Mouse (Mus musculus) intestine, embryonic 15.5 days (tissue): Measurements from ENCODE around the gene Nmral1. TPM values are rescaled to one million over a fixed set of nuclear protein-coding genes. Genes with fewer than 3 reads are reported as not detected.

Experiments used
- ATAC-seq: fragments of 200-750 bp; cut with Nextera tagmentation; 2 replicates; pipeline ENCODE4 v1.8.0; 2017; ENCODE audit warnings: moderate TSS enrichment, moderate library complexity
- H3K27ac ChIP-seq: fragments of 300-500 bp; sonication (generic); 2 replicates; pipeline ENCODE4 v1.5.1; 2015; ENCODE audit warnings: mild to moderate bottlenecking, inconsistent platforms
- H3K27me3 ChIP-seq: fragments of 300-500 bp; sonication (generic); replicated peaks from 2 replicates; pipeline ENCODE4 v1.6.1; 2015; ENCODE audit warnings: inconsistent platforms
- H3K36me3 ChIP-seq: fragments of 300-500 bp; sonication (generic); 2 replicates; pipeline ENCODE4 v1.6.1; 2015; ENCODE audit warnings: inconsistent platforms
- H3K4me1 ChIP-seq: fragments of 300-500 bp; sonication (generic); replicated peaks from 2 replicates; pipeline ENCODE4 v1.6.1; 2015; ENCODE audit warnings: inconsistent platforms
- H3K4me2 ChIP-seq: fragments of 300-500 bp; sonication (generic); replicated peaks from 2 replicates; pipeline ENCODE4 v1.6.1; 2015; ENCODE audit warnings: mild to moderate bottlenecking, inconsistent platforms
- H3K4me3 ChIP-seq: fragments of 300-500 bp; sonication (generic); replicated peaks from 2 replicates; pipeline ENCODE4 v1.5.1; 2015; ENCODE audit warnings: inconsistent platforms
- H3K9ac ChIP-seq: fragments of 300-500 bp; sonication (generic); 2 replicates; pipeline ENCODE4 v1.6.1; 2015; ENCODE audit warnings: inconsistent platforms
- H3K9me3 ChIP-seq: fragments of 300-500 bp; sonication (generic); 2 replicates; pipeline ENCODE4 v1.6.1; 2016; ENCODE audit warnings: inconsistent platforms
- WGBS: fragments of 180-500 bp; shearing (Covaris S2); methylation state at CpG from one replicate; pipeline ENCODE4 v1.1.7; 2015; 5-methylcytosine and 5-hydroxymethylcytosine counted together
- polyA plus RNA-seq: library from polyadenylated mRNA; unstranded; fragments of >200 nt; fragmentation: Nextera tagmentation; extraction: Ambion mirVana; gene quantifications from 2 replicates; pipeline ENCODE4 v1.2.1, GENCODE M21; 2015

Gene Nmral1
- polyA plus RNA-seq, 1 experiment from 2014 or later: 48.5 TPM

DNA sequence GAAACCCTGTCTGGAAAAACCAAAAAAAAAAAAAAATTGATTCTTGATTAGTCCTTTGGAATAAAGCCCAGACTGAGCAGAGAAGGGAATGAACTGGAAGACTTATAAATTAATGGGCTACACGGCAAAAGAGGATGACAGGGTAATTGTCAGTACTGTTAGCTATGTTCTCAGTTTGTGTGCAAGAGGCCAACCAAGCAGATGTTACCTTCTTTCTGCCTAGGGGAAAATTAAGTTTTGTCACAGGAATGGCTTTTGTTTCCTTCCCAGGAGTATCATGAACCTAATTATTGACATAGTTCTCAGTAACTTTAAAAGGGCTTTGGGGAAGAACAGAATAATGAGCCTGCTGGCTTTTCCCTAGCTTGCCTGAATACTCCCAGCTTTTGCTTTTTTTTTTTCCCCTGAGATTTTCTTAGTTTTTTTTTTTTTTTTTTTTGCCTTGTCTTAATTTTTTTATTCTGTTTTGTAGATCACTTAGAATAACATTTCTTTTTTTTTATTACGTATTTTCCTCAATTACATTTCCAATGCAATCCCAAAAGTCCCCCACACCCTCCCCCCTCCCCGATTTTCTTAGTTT, 11.7 kb upstream of the Nmral1 start:
- Histone ChIP-seq H3K27me3 (no peaks in the 10 kb centered on the region), H3K9me3 (no peaks in the 10 kb centered on the region), H3K4me3 (no peak overlapping the region), H3K36me3 (no peaks in the 10 kb centered on the region), H3K27ac (no peak overlapping the region), H3K9ac (no peak overlapping the region), H3K4me2 (no peak overlapping the region), H3K4me1 (peaks cover 3% of the 10 kb centered on the region; the same call in 1 of the 2 replicates)
- no peak for ATAC-seq
- WGBS: 71% methylated on average over 3 of the region's 3 CpGs

DNA sequence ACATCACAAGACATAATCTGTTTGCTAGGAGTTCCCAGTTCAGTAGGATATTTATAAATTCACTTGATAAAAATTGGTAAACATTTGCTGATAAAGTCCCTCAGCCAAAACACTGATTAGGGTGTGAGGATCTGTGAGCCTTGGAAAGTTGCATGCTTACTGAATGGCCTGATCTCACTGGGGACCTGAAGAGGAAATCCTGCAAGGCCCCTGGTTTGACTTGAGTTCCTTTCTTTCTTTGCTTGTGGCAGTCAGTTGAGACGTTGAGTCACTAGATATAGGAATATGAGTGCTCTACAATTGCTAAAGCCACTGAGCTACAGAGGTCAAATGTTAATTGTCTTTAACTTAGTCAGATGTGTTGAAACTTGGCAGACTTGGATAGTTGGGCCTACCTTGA, 8.8 kb upstream of the Nmral1 start:
- Histone ChIP-seq H3K4me3 (no peak overlapping the region), H3K4me1 (peaks cover 5% of the 10 kb centered on the region; the same call in 1 of the 2 replicates), H3K27ac (no peak overlapping the region), H3K9ac (no peak overlapping the region), H3K27me3 (no peaks in the 10 kb centered on the region), H3K9me3 (no peaks in the 10 kb centered on the region), H3K4me2 (no peak overlapping the region), H3K36me3 (no peaks in the 10 kb centered on the region)
- 57% methylated on average over 1 of the region's 1 CpGs for WGBS
- no peak for ATAC-seq

DNA sequence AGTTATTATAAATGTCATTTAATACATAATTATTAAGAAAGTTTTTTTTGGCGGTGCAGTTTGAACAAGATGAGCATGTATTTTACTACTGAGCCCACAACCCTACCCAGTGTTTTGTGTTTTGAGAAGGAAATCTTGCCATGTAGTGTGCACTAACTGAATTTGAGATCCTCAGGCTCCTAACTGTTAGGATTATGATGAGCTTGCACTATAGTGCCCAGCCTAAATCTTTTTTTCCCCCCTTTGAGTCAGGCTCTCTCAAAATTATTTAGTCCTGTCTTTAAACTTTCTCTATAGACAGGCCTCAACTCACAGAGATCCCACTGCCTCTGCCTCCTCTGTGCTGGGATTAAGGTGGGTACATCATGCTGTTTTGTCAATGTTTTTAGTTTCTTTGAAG, 8.4 kb upstream of the Nmral1 start:
- Histone ChIP-seq H3K36me3 (no peaks in the 10 kb centered on the region), H3K27me3 (no peaks in the 10 kb centered on the region), H3K9ac (no peak overlapping the region), H3K4me1 (peaks cover 5% of the 10 kb centered on the region; the same call in 1 of the 2 replicates), H3K4me2 (peak overlapping the region; percentile 77), H3K4me3 (no peak overlapping the region), H3K27ac (no peak overlapping the region), H3K9me3 (no peaks in the 10 kb centered on the region)
- no peak for ATAC-seq
- WGBS: 90% methylated on average over 1 of the region's 1 CpGs

DNA sequence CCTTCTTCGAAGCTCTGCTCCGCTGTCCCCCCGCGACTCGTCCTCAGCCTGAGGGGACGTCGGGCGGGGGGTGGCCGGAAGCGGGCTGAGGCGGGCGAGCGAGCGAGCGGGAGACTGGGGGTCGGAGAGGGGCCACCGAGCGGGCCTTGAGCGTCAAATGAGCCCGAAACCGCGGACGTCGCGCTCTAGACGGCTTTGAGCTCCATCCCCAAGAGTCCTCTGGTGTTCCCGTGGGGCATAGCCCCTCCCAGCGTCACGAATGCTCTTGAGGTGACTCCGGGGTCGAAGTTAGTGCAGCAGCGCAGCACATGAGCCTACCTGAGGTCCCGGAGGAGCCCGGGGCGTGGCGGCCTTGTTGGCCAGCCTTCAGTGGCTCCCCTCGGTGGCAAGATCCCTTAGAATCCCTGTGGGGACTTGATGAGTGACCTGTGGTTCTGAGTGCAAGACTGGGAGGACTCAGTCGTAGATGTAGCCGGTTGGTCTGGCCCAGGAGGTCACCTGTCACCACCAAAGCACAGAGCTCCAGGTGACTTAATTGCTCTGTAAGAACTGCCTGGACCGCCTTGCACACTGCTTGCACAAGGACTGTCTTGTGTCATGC, 7.5 kb upstream of the Nmral1 start:
- peak overlapping the region; percentile 93 for H3K9ac ChIP-seq
- H3K4me3 ChIP-seq: peak overlapping the region; percentile 94
- peak overlapping the region; percentile 77 for H3K4me2 ChIP-seq
- no peaks in the 10 kb centered on the region for H3K9me3 ChIP-seq
- peaks cover 5% of the 10 kb centered on the region; the same call in 1 of the 2 replicates for H3K4me1 ChIP-seq
- under 1% methylated on average over 40 of the region's 40 CpGs for WGBS
- ATAC-seq: peak; percentile 87
- no peaks in the 10 kb centered on the region for H3K36me3 ChIP-seq
- peak overlapping the region; percentile 88 for H3K27ac ChIP-seq
- H3K27me3 ChIP-seq: no peaks in the 10 kb centered on the region

DNA sequence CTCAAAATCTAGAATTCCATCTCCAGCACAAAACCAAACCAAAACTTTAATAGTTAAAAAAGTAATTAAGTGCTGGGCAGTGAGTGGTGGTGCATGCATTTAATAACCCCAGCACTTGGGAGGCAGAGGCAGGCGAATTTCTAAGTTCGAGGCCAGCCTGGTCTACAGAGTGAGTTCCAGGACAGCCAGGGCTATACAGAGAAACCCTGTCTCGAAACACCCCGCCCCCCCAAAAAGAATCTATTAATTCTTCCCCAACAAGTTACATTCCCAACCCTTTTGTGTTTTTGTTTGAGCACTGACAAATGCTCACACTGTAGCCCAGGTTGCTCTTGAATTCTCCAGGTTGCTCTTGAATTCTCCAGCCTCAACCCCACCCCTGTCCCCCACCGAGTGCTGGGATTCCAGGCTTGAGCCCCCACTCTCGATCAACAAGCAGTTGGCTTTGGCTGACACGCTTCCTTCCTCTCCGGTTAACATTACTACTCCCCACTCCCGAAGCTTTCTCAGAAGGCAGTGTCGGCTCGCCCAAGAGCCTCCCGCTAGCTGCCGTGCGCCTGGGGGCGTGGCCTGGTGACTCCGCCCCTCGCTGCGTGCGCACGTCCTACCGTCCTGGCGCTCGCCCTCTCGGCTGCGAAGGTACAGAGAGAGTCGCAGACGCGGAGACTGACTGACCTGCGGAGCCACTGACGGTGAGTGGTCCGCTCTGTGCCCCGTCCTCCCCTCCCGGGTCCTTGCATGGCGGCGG, 6.8 kb upstream of the Nmral1 start, which contains the start of gene Hmox2:
TSS of gene Hmox2 (plus strand) at position 582 of the 748 bp plus-strand sequence.
- peak within 1 kb of the TSS; percentile 77 for H3K4me2 ChIP-seq
- H3K27me3 ChIP-seq: no peaks in the 10 kb centered on the region
- peak; percentile 98 for ATAC-seq
- peak within 1 kb of the TSS; percentile 88 for H3K27ac ChIP-seq
- H3K4me1 ChIP-seq: peaks cover 5% of the 10 kb centered on the region; the same call in 1 of the 2 replicates
- no peaks in the 10 kb centered on the region for H3K36me3 ChIP-seq
- peak within 1 kb of the TSS; percentile 93 for H3K9ac ChIP-seq
- WGBS: 6% methylated on average over 35 of the region's 35 CpGs
- peak within 1 kb of the TSS; percentile 94 for H3K4me3 ChIP-seq
- H3K9me3 ChIP-seq: no peaks in the 10 kb centered on the region

DNA sequence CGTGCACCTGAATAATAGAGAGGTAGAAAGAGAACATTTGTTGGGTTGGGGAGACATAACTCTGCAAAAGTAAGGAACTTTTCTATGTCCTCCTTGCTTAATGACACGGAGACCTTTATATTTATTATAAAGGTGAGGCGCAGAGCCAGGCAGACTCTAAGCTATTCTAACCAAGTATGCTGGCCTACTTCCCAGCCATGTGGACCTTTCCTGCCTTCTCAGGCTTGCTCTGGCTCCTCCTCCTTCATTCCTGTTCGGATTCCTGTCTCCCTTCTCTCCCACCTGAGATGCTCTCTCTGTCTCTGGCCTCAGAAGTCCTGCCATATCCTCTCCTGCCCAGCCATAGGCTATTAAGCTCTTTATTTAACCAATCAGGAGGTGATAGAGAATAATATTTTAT, 6.1 kb upstream of the Nmral1 start:
- 67% methylated on average over 4 of the region's 4 CpGs for WGBS
- no peaks in the 10 kb centered on the region for H3K36me3 ChIP-seq
- H3K4me1 ChIP-seq: peaks cover 5% of the 10 kb centered on the region; the same call in 1 of the 2 replicates
- H3K27ac ChIP-seq: no peak overlapping the region
- H3K4me2 ChIP-seq: no peak overlapping the region
- no peaks in the 10 kb centered on the region for H3K9me3 ChIP-seq
- no peak for ATAC-seq
- H3K9ac ChIP-seq: no peak overlapping the region
- H3K27me3 ChIP-seq: no peaks in the 10 kb centered on the region
- H3K4me3 ChIP-seq: no peak overlapping the region

DNA sequence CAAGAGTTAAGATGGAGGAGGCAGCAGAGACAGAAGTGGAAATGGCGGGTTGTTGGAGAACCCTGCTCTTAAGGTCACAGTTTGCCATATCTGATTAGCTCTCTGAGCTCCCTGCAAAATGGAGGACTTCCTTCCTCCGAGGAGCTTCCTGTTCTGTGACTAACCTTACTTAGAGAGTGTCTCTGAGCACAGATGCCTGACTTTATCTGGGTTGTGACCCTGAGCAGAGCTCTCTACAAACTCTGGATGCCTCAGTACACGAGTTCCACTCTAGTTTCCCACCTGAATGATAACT, 3.7 kb upstream of the Nmral1 start:
- no peak overlapping the region for H3K4me3 ChIP-seq
- H3K36me3 ChIP-seq: no peaks in the 10 kb centered on the region
- WGBS: 72% methylated on average over 3 of the region's 3 CpGs
- H3K9me3 ChIP-seq: no peaks in the 10 kb centered on the region
- H3K9ac ChIP-seq: no peak overlapping the region
- no peak overlapping the region for H3K27ac ChIP-seq
- peaks cover 5% of the 10 kb centered on the region; the same call in 1 of the 2 replicates for H3K4me1 ChIP-seq
- H3K27me3 ChIP-seq: no peaks in the 10 kb centered on the region
- ATAC-seq: no peak
- H3K4me2 ChIP-seq: no peak overlapping the region

DNA sequence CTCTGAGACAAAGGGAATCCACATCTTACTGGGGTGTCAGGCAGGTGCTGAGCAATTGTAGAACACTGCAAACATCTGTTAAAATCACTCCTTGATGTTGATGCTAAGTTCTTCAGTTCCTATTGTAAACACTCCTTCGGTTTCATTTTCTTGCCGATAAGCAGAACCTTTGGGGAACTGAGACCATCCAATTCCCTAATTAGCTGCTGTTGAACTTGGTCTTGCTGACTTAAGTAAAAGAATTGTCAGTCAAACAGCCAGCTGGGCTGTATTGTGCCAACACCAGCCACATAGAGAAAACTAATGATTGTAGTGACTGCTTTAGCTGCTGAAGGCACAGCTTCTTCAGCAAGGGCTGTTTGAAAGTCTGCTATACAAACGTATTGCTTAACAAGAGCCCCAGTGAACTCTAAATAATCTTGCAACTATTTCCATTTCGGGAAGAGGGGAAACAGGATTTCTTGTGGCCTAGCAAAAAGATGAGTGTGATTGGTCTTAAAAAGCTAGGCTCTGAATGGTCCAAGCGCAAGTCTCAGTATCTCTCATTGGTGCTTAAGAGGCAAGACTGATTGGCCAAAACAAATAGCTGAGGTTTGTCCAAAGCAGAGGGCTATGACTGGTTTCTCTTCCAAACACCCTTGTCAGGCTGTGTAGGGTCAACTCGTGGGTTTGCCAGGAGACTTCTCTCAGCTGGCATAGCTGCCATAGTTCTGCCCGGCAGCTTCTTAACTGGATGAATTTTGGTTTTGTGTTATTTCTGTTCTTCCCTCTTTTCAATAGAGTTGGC, 3.2 kb upstream of the Nmral1 start:
- no peaks in the 10 kb centered on the region for H3K27me3 ChIP-seq
- ATAC-seq: no peak
- H3K9ac ChIP-seq: no peak overlapping the region
- H3K36me3 ChIP-seq: no peaks in the 10 kb centered on the region
- H3K4me2 ChIP-seq: no peak overlapping the region
- H3K4me3 ChIP-seq: no peak overlapping the region
- H3K27ac ChIP-seq: no peak overlapping the region
- 0 out of 2 replicates have a peak, but pooled peaks cover 3% of the 10 kb centered on the region for H3K4me1 ChIP-seq
- no peaks in the 10 kb centered on the region for H3K9me3 ChIP-seq
- WGBS: 59% methylated on average over 7 of the region's 7 CpGs

DNA sequence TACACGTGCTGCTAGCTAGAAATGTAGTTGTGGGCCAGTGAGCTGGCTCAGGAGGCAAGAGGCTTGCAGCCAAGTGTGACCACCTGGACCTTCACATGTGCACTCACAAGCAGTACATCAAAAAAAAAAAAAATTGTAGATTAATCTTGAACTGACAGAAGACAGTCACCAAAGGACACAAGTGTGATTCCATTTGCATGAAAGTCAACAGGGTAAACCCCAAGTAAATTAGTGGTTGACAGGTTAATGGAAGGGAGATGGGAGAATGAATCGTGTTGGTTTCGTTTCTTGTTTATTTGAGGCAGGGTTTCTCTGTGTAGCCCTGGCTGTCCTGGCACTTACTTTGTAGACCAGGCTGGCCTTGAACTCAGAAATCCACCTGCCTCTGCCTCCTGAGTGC, 1.3 kb downstream of the Nmral1 start:
- 39% methylated on average over 3 of the region's 3 CpGs for WGBS
- no peaks in the 10 kb centered on the region for H3K9me3 ChIP-seq
- no peak overlapping the region for H3K9ac ChIP-seq
- no peak overlapping the region for H3K27ac ChIP-seq
- peaks cover 7% of the 10 kb centered on the region for H3K36me3 ChIP-seq
- no peaks in the 10 kb centered on the region for H3K4me1 ChIP-seq
- no peaks in the 10 kb centered on the region for H3K27me3 ChIP-seq
- peak overlapping the region; percentile 90 for H3K4me2 ChIP-seq
- peak overlapping the region; percentile 68 for H3K4me3 ChIP-seq
- ATAC-seq: no peak

DNA sequence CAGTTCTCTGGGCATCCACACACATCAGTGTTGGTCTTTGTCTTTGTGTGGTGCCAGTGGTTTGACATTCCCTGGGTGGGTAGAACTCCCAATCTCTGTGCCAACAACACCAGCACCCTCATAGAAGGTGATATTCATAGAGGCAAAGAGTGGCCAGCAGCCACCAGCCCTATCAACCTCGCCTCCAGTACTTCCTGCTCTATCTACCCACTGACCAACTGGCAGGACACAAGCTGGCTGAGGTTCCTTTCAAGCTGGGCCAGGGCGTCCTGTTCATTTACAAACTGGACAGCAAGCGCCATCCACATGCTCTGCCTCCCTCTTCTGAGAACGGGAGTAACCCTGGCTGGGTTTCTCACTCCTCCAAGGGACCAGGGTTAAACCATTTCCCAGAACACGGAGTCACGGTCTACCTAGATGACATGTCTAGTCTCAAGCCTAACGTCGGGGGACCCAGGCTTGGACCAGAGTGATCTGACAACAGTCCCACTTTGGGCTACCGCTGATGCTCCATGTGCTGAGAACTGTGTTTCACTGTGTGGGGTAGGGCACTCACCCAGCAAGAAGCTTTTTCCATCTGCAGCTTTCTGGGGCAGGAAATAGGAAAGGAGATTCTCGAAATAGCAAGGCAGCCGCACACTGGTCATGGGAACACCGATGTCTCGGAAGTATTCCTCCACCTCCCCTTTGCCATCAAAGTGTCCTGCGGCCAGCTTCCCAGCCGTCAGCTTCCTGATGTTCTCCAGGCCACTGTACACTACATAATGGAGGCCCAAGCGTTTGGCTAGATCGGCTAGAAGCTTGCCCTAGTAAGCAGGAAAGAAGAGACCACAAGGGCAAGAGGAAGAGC, 5.1 kb downstream of the Nmral1 start:
- no peak overlapping the region for H3K4me3 ChIP-seq
- H3K9me3 ChIP-seq: no peaks in the 10 kb centered on the region
- H3K36me3 ChIP-seq: peaks cover 19% of the 10 kb centered on the region
- 85% methylated on average over 17 of the region's 17 CpGs for WGBS
- H3K4me2 ChIP-seq: no peak overlapping the region
- no peak overlapping the region for H3K9ac ChIP-seq
- no peaks in the 10 kb centered on the region for H3K4me1 ChIP-seq
- H3K27me3 ChIP-seq: no peaks in the 10 kb centered on the region
- no peak overlapping the region for H3K27ac ChIP-seq
- no peak for ATAC-seq

DNA sequence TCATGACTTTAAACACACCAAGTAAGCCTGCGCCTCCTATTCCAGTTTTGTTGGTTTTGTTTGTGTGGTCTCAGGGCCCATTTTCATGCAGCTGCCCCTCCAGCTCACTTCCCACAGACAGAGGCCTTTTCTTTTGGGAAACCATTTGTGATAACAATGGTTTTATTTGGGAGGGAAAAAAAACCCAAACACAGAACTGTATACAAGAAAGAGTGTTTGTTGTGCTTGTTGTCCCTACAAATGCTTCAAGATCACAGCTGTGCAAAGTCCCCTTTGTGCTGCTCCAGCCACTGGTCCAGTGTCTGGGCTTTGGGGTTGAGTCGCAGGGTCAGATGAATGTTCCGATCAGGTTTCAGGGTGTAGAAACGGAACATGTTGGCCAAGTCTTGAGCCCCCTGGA, 8.0 kb downstream of the Nmral1 start:
- WGBS: 89% methylated on average over 4 of the region's 4 CpGs
- no peak for ATAC-seq
- H3K36me3 ChIP-seq: peaks cover 34% of the 10 kb centered on the region

More for the DNA sequence above, 8.0 kb downstream of the Nmral1 start:
- no peak overlapping the region for H3K9ac ChIP-seq
- H3K27ac ChIP-seq: no peak overlapping the region
- H3K4me1 ChIP-seq: no peaks in the 10 kb centered on the region
- no peaks in the 10 kb centered on the region for H3K9me3 ChIP-seq
- no peak overlapping the region for H3K4me2 ChIP-seq
- no peaks in the 10 kb centered on the region for H3K27me3 ChIP-seq
- no peak overlapping the region for H3K4me3 ChIP-seq
